Mouse (Mus musculus): ENCODE measurements around the gene Nr2c2. TPM values are rescaled to one million over a fixed set of nuclear protein-coding genes. Genes with fewer than 3 reads are reported as not detected.

Nr2c2 gene
- polyA plus RNA-seq, 2 experiments: 3.9 to 5.9 TPM

DNA sequence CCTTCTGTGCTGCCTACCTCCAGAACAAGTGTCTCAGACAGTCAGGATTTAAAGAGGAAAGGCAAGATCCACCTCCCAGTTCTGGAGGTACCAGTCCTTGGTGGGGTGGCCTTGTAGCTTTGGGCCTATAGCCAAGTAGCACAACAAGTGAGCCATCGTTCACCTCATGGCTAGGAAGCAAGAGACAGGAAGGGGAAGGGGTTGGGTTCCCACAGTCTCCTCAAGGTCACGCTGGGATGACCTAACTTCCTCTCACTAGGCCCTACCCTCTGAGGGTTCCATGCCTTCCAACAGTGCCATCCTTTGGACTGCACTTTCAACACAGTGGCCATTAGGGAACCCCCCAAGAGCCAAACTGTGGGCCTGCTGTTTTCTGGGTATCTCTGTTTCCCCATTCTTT, 27.7 kb upstream of the Nr2c2 start:
- no peak for TF ChIP-seq CTCF (IDR thresholded peaks at IDR 0.05; ENCODE audit: low read depth)
- no peak for TF ChIP-seq EP300 (IDR thresholded peaks at IDR 0.05; ENCODE audit: low read depth)
- no peaks in the 10 kb centered on the region for H3K9me3 ChIP-seq (ENCODE audit: control insufficient read depth, low read length)
- H3K4me3 ChIP-seq (ENCODE audit: insufficient read depth in 1 of 2, low read depth in 2 of 2, low read length in 2 of 2): no peak overlapping the region
- H3K4me1 ChIP-seq (replicated peaks; ENCODE audit: control insufficient read depth in 2 of 2, insufficient read depth in 2 of 2, low read length in 1 of 2): no peaks in the 10 kb centered on the region
- ATAC-seq (ENCODE audit: insufficient read depth): no peak
- no peak overlapping the region for H3K27ac ChIP-seq
- no peaks in the 10 kb centered on the region for H3K27me3 ChIP-seq (ENCODE audit: control insufficient read depth, insufficient read depth, low read length)
- DNase-seq (ENCODE audit: low read depth in 3 of 3, low spot score in 3 of 3): no peak
- H3K36me3 ChIP-seq (replicated peaks; ENCODE audit: control insufficient read depth, insufficient read depth, low read depth): no peaks in the 10 kb centered on the region
- H3K4me2 ChIP-seq (ENCODE audit: low read depth): no peak overlapping the region
- 34% methylated on average over 2 of the region's 2 CpGs for WGBS (ENCODE audit: insufficient replicate concordance)
- no peak overlapping the region for H3K9ac ChIP-seq (replicated peaks)

DNA sequence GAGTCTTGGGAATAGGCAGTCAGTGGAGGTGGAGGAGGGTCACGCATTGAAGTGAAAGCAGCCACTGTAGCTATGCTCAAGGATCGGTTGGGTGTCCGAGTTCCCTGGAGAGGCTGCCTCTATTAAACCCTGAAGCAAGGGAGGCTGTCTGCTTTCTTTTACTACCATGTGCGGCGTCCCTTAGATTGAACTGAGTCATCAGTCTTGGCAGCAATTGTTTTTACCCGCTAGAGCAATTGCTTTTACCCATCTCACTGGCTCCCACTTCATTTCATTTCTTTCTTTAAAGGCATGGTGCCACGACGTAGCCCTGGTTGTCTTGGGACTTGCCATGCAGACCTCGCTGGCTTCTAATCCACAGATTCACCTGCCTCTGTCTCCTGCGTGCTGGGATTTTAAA, 27.1 kb upstream of the Nr2c2 start:
- no peaks in the 10 kb centered on the region for H3K9me3 ChIP-seq (ENCODE audit: control insufficient read depth, low read length)
- no peak overlapping the region for H3K4me2 ChIP-seq (ENCODE audit: low read depth)
- no peaks in the 10 kb centered on the region for H3K36me3 ChIP-seq (replicated peaks; ENCODE audit: control insufficient read depth, insufficient read depth, low read depth)
- ATAC-seq (ENCODE audit: insufficient read depth) (no peak), DNase-seq (ENCODE audit: low read depth in 3 of 3, low spot score in 3 of 3) (no peak)
- H3K27me3 ChIP-seq (ENCODE audit: control insufficient read depth, insufficient read depth, low read length): no peaks in the 10 kb centered on the region
- H3K27ac ChIP-seq: no peak overlapping the region
- 67% methylated on average over 10 of the region's 10 CpGs for WGBS (ENCODE audit: insufficient replicate concordance)
- H3K9ac ChIP-seq (replicated peaks): no peak overlapping the region
- TF ChIP-seq EP300 (IDR thresholded peaks at IDR 0.05; ENCODE audit: low read depth): no peak
- TF ChIP-seq CTCF (IDR thresholded peaks at IDR 0.05; ENCODE audit: low read depth): no peak
- H3K4me1 ChIP-seq (replicated peaks; ENCODE audit: control insufficient read depth in 2 of 2, insufficient read depth in 2 of 2, low read length in 1 of 2): no peaks in the 10 kb centered on the region
- no peak overlapping the region for H3K4me3 ChIP-seq (ENCODE audit: insufficient read depth in 1 of 2, low read depth in 2 of 2, low read length in 2 of 2)

DNA sequence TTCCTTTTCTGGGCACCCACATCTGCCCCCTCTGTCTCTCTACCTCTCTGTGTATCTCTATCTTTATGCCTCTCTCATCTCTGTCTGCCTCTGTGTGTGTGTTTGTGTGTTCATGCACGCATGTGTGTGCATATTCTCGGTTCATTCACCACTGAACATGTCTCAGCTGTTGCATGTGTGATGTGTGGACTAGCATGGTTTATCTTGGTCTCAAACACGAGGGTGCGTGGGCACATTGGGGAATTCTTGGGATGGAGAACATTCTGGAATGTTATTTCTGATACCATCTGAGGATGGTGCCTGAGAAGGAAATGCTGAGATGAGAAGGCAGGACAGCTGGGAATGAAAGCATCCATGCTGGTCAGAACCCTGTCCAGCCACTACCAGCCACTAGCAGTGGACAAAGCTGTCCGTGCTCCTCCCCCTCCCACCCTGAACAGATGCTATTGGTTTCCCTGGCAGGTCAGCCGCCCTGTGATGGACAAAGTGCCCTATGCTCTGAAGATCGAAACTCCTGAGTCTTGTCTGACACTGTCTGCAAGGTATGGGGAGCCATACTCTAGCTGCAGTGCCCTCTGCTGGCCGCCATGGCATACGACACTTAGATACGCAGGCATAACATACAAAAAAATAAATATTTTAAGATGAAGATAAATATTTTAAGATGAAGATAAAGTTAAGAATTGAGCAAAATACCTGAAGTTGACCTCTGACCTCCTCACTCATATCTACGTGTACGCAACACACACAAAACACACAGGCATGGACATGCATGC, 25.3 kb upstream of the Nr2c2 start:
- H3K4me1 ChIP-seq (replicated peaks; ENCODE audit: control insufficient read depth in 2 of 2, insufficient read depth in 2 of 2, low read length in 1 of 2): no peaks in the 10 kb centered on the region
- H3K4me3 ChIP-seq (ENCODE audit: insufficient read depth in 1 of 2, low read depth in 2 of 2, low read length in 2 of 2): no peak overlapping the region
- ATAC-seq (ENCODE audit: insufficient read depth) (peak; percentile 15; the same call in 1 of the 2 replicates), DNase-seq (ENCODE audit: low read depth in 3 of 3, low spot score in 3 of 3) (peak in 2 of 3 experiments; percentile 12 to 16)
- H3K27ac ChIP-seq: no peak overlapping the region
- WGBS (ENCODE audit: insufficient replicate concordance): 45% methylated on average over 12 of the region's 12 CpGs
- H3K9me3 ChIP-seq (ENCODE audit: control insufficient read depth, low read length): no peaks in the 10 kb centered on the region
- H3K9ac ChIP-seq (replicated peaks): no peak overlapping the region
- TF ChIP-seq EP300 (IDR thresholded peaks at IDR 0.05; ENCODE audit: low read depth): no peak
- TF ChIP-seq CTCF (IDR thresholded peaks at IDR 0.05; ENCODE audit: low read depth): peak; percentile 85
- no peak overlapping the region for H3K4me2 ChIP-seq (ENCODE audit: low read depth)
- H3K27me3 ChIP-seq (ENCODE audit: control insufficient read depth, insufficient read depth, low read length): no peaks in the 10 kb centered on the region
- no peaks in the 10 kb centered on the region for H3K36me3 ChIP-seq (replicated peaks; ENCODE audit: control insufficient read depth, insufficient read depth, low read depth)

DNA sequence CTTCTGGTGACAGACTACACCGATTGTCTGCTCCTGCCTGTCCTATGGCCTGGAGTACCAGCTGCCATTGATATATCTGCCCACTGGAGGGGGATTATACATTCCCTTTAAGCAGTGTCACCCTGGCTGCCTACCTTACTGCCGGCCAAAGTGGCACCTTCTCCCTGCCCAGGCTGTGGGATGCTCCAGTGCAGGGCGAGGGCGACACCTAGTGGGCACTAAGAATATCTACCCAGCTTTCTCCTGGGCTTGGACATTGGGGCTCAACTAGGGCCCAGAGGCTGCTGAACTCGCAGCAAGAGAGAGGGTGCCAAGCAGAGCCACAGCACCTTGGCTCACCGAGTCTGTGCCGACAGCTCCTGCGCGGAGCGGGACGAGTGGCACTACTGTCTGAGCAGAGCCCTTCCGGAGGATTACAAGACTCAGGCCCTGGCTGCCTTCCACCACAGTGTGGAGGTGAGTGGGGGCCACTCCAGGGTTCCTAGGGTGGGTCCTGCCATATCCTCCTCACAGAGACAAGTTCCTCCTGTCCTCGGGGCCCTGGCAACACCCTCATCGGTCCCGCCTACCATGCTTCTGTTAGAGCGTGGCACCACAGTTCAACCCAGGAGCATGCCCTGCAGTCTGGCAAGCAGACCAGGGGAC, 23.9 kb upstream of the Nr2c2 start:
- H3K36me3 ChIP-seq (replicated peaks; ENCODE audit: control insufficient read depth, insufficient read depth, low read depth): no peaks in the 10 kb centered on the region
- TF ChIP-seq CTCF (IDR thresholded peaks at IDR 0.05; ENCODE audit: low read depth) (peak; percentile 99), EP300 (IDR thresholded peaks at IDR 0.05; ENCODE audit: low read depth) (no peak)
- H3K27me3 ChIP-seq (ENCODE audit: control insufficient read depth, insufficient read depth, low read length): no peaks in the 10 kb centered on the region
- H3K9me3 ChIP-seq (ENCODE audit: control insufficient read depth, low read length): no peaks in the 10 kb centered on the region
- no peak overlapping the region for H3K4me3 ChIP-seq (ENCODE audit: insufficient read depth in 1 of 2, low read depth in 2 of 2, low read length in 2 of 2)
- peak; percentile 65; the same call in 1 of the 2 replicates for ATAC-seq (ENCODE audit: insufficient read depth)
- no peak overlapping the region for H3K9ac ChIP-seq (replicated peaks)
- no peak overlapping the region for H3K4me2 ChIP-seq (ENCODE audit: low read depth)
- H3K4me1 ChIP-seq (replicated peaks; ENCODE audit: control insufficient read depth in 2 of 2, insufficient read depth in 2 of 2, low read length in 1 of 2): no peaks in the 10 kb centered on the region
- 40% methylated on average over 16 of the region's 16 CpGs for WGBS (ENCODE audit: insufficient replicate concordance)
- peak; percentile 24 to 37 (median 34) for DNase-seq (ENCODE audit: low read depth in 3 of 3, low spot score in 3 of 3)
- no peak overlapping the region for H3K27ac ChIP-seq

DNA sequence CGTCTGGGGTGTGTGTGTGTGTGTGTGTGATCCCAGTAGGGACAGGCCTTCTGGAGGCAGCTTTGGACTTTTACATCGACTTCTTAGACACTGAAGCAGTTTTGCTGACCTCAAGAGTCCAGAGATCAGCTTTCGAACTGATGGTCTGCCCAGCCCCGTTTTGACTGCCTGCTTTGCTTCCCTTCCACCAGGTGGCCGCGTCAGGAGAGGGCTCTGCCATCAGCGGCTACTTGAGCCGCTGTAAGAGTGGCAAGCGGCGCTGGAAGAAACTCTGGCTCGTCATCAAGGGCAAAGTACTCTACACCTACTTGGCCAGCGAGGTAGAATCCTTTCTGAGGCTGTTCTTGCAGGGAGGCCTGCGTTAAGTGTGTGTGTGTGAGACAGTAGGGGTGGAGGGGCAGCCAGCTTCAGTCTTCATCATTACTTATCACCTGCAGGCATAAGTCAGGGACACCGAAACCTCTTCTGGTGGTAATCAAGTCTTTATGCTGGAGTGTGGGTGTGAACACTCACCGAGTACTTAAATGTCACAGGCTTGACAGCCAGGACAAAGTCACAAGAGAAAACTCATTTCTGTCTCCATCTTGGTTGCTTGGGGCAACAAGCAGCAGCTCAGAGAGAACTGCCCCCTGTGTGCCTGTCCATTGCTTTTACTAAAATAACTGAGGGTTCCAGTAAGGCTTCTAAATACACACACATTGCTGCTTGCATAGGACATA, 19.9 kb upstream of the Nr2c2 start:
- no peak overlapping the region for H3K4me3 ChIP-seq (ENCODE audit: insufficient read depth in 1 of 2, low read depth in 2 of 2, low read length in 2 of 2)
- H3K4me1 ChIP-seq (replicated peaks; ENCODE audit: control insufficient read depth in 2 of 2, insufficient read depth in 2 of 2, low read length in 1 of 2): no peaks in the 10 kb centered on the region
- no peaks in the 10 kb centered on the region for H3K36me3 ChIP-seq (replicated peaks; ENCODE audit: control insufficient read depth, insufficient read depth, low read depth)
- no peak overlapping the region for H3K9ac ChIP-seq (replicated peaks)
- no peak for ATAC-seq (ENCODE audit: insufficient read depth)
- no peak for DNase-seq (ENCODE audit: low read depth in 3 of 3, low spot score in 3 of 3)
- 58% methylated on average over 15 of the region's 15 CpGs for WGBS (ENCODE audit: insufficient replicate concordance)
- H3K9me3 ChIP-seq (ENCODE audit: control insufficient read depth, low read length): no peaks in the 10 kb centered on the region
- TF ChIP-seq EP300 (IDR thresholded peaks at IDR 0.05; ENCODE audit: low read depth) (no peak), CTCF (IDR thresholded peaks at IDR 0.05; ENCODE audit: low read depth) (0 out of 2 replicates have a peak, but pooled peaks have one; percentile 17)
- no peaks in the 10 kb centered on the region for H3K27me3 ChIP-seq (ENCODE audit: control insufficient read depth, insufficient read depth, low read length)
- no peak overlapping the region for H3K4me2 ChIP-seq (ENCODE audit: low read depth)
- H3K27ac ChIP-seq: no peak overlapping the region
